Mouse (Mus musculus): ENCODE measurements at regions not wholly inside any gene's neighbourhood (a gene's known extent, or its start where the extent isn't known, plus 50 kb on each side); places are given as distances from the start of the nearest gene placed in this dataset.

DNA sequence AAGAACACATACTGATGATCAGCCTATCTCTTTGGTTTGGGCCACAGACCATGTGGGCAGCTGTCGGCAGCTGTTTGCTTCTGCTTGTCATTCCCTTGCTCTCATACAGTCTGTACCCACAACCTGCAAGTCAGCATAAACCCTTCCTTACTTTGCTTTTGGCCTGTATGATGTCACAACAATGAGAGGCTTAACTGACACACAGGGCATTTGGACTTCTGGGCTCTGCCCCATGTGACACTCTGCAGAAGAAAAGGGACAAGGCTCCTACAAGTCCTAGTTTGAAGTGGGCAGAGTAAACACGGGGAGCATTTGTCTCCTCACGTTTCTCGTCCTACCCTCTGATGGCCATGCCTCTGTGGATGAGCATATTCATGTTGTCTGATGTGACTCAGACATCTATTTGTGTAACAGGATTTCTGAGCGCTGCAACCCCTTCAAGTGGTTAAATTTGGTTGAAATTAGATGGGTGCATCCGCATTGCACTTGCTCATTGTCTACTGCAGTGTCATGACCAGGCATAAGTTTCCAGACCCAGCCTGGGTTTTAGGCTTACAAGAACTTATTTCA lies 87.6 kb upstream of the Cpeb4 start:
- no peak for DNase-seq

DNA sequence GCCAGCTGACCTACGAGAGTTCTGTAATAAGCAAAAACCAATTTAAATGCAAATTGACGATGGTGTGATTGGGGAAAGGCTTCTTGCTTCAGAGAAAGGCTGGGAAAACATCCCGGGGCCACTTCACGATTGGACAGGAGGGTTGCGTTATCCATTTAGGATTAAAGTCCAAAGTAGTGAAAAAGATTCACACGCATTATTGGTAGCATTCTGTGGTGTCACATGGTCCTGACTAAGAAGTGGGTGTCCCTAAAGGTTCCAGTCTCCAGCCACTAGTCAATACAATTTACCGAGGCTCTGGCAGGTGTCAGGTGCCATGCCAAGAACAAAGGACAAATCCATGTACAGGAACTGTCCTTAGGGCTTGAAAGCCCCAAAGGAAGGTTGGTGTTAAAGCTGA lies 86.9 kb upstream of the Cpeb4 start:
- DNase-seq: no peak

DNA sequence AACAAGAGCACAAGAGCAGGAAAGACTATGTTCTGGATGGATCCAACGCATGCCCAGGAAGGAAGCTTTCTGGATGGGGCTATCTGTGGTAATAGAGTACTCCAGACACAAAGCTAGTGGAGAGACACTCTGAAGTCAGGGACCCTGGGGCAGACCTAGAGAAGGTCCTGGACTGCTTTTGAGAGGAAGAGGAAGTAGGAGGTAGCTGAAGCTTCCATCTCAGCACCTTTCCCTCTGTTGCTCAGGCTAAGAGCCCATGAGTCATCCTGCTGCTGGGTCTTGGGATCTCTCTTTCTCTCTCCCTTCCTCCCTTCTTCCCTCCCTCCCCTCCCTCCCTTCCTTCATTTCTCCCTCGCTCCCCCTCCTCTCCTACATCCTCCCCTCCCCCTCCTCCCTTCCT lies 84.6 kb upstream of the Cpeb4 start:
- no peak for DNase-seq

DNA sequence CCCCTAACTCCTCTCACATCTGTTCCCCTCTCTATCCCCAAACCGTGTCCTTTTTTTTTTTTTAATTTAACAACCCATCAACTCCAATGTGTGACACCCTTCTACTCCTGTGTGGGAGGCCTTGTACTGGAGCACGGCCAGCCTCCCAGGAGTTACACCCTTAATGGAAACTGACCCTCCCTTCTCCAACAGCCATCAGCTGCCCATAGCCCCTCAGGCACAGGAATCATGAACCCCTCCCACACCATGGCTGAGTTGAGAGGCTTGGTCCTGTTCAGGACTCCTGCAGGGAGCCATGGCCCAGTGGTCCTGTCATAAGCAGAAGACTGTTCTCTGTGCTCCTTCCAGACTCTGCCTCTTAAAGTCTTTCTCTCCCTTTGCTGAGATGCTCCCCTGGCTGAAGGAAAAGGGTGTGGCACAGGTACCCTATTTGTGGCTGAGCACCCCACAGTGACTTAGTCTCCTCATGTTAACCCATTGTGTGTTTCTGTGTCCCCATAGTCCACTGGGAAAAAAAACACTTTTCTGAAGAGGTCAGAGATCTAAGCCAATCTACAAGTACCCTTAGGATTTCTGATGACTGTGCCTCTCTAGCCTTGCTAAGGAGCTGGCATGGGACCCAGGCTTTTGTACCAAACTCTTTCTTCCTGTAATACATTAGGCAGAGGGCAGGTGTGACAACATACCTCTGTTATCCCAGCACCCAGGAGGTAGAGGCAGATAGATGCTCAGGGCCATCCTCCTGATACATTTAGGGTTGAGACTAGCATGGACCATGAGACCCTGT lies 83.9 kb upstream of the Cpeb4 start:
- no peak for DNase-seq

DNA sequence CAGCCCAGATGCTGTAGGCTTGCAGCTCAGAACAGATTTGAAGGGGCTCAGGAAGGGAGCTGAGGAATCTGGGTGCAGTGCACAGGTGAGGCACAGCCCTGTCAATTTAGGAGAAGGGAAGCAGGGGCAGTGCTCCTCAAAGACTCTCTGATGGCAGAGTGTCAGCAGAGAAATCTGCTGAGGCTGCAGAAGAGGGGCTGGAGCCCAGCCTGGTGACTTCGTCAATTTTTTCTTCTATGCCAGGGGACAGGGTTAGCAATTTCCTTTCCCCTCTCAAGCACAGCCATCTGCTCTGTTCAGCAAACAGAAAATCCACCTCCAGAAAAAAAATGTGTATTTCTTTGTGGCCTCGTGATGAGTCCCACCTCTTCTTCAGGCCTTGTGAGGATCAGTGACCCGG lies 82.0 kb upstream of the Cpeb4 start:
- DNase-seq: peak in 1 of 2 experiments; percentile 49

DNA sequence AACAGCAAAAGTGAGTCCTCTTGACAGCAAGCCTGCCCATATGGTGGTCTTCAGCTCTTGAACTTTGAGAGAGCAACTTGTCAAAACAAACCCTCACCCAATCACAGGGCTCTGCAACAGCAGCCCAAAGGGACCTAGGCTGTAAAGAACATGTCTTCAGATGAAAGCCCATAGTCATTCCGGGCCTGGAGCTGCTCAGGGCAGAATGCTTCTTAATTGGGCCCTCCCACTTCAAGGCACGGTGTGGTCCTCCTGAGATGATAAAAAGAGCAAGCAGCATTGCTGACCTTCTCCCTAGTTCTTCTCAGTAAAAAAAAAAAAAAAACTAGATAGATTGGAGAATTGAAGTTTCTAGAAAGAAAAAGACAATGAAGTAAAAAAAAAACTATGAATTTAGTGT lies 80.7 kb upstream of the Cpeb4 start:
- no peak for DNase-seq

DNA sequence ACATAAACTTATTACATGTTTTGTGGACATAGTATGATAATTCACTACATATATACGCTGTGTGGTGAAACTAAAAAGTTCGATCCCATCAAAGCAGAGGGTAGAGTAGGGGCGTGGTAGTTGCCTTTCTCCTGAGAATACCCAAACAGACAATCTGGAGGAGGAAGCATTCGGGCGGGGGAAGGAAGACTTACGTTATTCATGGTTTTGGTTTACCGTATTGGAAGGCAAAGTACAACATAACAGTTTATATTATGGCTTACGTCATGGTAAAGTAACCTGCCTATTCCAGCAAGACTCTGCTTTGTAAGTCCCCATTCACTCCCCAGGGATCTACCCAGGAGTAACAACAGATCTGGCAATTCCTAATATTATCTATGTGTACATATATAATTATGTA lies 76.9 kb upstream of the Cpeb4 start:
- DNase-seq: no peak

DNA sequence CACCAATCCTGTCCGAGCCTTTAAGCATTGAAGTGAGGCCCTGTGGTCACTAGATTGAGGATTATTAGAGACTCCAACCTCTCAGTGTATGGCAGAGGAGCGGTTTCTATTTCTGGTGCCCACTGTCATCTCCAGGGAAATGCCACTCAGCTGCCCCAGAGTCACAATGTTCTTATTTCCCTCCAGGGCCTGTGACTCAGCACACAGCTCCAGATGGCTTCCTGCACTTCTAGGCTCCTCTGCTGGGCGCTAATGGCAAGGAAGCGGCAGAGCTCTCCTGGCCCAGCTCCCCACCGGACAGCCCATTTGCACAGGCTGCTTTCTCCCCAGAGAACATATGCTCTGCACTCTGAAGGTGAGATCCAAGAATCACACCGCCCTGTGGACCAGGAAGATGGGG lies 75.8 kb upstream of the Cpeb4 start:
- DNase-seq: peak; percentile 88 to 89

DNA sequence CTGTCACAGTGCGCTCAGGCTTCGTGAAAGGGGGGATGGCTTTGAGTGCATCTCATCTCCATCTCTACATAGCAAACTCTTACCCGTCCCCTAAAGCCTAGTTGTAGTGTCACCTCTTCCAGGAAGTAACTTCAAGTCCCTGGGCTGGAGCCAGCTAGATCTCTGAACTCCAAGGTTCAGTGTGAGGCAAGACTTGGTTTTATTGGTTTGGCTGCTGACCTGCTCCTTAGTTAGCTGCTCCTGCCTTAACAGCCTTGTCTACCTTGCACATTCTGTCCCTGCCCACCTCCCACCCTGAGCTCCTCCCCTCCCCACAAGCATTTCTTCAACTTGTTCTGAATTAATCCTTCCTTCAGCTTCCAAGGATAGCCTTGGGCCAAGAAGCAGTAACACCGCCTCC lies 70.4 kb upstream of the Cpeb4 start:
- no peak for DNase-seq

DNA sequence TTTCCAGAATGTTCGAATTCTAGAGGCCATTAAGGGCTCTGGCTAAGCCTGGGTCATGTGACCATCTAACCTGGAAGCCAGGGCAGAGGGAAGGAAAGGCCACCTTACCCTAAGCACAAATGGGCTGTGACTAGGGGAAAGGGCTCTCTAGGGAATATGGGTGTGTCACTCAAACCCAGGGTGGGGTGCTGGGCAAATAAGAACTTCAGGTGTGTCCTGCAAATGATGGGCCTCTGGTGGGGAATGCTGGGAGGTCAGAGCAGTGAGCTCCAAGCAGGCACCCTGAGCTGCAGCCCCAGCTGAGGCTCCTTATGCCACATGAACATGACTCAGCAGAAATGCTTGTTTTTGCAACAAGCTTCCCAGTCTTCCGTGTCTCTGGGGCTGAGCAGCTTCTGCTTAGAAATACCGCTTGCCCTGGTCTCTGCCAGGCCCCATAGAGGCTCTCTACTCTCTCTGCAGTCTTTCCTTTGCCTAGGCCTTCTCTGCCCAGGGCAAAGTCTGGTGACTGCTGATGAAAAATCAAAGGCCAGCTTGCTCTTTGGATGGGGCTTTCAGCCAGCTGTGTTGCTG lies 68.6 kb upstream of the Cpeb4 start:
- DNase-seq: no peak

DNA sequence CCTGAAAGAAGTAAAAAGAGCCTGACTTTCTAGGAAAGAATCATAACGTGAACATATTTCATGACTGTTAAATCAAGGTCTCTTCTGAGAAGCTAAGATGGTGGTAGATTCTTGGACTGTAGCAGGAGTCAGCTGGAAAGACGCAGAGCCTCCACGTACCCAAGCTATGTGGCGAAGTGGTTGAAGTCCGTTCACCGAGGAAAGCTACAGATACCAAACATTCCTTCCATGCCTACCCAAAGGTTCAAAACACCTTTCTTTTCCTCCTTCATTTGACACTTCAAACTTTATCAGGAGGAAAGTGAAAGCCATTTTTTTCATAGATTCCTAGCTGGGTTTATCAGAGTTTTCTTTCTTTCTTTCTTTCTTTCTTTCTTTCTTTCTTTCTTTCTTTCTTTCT lies 67.5 kb upstream of the Cpeb4 start:
- DNase-seq: no peak

DNA sequence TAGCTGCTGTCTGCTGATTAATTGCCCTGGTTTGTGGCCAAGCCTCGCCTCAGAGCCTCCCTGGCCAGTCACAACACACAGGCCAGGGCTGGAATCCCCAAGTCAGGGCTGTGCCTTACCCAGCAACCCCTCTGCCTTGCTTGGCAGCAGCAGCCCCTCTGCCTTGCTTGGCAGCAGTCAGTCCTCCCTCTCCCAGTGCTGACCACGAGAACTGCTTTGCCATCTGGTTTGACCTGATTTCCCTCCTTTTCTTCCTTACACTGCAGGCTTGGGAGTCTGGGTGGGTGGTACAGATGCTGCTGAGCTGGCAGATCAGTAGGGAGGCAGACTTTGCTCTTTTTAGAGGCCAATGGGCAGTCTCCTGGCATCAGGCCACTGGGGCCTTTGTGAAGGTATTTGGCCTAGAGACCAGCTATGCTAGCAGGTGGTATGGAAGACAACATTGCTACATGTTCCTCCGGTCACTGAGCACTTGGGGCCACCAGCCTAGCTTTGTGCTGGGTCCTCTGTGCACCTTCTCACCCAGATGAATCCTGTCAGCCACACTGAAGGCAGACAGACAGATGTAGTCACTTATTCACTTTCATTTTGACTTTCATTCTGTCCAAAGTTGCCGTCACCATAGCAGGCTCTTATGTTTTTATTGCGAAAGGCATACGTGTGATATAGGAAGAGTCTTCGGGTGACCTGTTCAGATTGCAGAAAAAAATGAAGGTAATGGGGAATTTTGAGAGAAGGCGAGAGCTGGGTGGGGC lies 64.4 kb upstream of the Cpeb4 start:
- DNase-seq: peak; percentile 67 to 68

DNA sequence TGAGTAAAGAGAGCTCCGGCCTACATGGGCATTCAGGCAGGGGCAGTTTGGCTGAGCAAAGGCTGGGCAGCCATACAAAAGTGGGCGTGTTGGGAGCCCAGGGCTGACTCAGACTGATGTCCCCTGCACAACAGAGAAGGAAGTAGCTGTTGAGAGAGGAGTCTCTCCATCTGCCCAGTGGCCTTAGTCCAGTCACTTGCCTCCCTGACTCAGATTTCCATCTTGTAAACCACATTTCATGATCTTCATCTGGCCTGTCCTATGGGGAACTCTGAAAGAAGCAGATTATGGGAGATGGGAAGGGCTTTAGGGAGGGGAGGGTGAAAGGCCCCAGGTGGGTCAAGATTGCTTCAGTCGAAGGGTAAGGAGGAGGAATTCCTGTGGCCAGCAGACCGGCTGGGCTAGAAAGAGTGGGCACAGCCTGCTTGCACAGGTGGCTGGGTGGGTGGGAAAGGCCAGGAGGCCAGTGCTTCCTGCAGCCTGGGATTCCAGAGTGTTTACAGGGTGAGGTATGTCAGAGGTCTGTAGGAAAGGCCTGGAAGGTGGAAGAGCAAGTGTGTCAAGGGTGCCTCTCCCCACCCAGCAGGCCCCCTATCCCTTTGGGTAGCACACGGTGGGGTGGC lies 63.7 kb upstream of the Cpeb4 start:
- DNase-seq: no peak

DNA sequence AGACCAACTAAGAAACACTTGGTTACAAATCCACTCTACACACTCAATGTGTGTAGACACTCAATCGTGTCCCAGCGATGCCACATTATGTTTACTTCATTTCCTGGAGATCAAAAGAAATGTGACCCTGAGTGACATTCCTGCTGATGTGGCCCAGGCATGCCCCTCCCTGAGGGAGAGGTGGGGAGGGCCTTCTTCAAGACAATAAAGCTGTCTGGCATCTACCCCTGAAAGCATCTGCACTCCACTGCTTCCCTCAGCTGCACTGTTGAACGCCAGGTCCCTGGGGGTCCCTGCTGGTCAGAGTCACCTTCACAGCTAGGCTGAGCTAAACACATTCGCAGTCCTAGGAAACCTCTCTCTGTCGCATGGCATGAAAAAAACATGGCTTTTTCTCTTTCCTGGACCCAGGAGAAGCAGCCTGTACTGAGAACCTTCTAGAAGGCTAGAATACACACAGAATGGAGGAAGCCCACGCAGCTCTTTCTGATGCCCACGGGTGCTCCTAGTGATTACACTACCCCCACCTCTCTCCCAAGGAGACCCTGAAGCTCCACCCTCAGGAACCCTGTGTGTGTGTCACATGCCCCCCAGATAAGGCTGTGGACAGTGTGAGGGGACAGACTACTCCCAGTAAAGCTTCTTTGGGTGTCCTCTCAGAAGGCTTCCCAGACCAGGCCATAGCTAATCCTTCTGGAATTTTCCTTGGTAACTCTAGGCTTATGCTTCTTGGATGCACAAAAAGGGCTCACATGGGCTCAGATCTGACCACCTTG lies 61.8 kb upstream of the Cpeb4 start:
- no peak for DNase-seq

DNA sequence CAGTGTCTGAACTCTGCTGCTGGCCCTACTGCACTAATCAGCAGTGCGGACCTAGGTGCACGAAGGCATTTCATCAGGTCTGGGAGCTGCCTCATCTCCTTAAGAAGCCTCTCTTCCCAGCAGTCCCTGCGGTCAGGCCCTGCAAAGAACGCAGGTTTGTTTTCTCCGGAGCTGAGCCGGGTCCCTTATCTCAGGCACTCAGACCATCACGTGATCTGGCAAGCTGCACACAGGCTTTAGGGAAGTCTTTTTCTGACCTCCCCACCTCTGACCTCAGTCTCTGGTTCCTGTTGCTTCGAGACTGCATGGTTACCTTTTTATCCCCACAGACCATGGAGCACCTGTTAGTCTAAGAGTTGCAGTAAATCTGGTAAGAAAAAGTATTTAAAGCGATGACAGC lies 59.8 kb upstream of the Cpeb4 start:
- no peak for DNase-seq

DNA sequence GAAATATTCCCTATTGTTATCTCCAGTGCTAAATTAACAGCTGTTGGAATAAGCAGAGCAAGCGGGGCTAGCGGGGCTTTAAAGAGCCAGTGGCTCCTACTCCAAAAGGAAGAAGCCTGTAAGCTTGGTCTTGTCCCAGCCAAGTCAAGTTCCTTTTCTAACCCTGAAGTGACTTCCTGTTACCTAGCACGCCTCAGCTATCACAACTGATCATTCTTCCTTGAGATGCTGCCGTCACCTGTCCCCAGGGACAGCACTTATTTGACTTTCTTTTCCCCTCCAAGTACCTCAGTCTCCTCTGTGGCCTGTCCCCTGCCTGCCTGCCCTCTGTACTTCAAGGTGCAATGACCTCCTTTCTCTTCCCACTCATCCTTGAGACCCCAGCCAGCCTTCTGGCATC lies 57.4 kb upstream of the Cpeb4 start:
- no peak for DNase-seq

DNA sequence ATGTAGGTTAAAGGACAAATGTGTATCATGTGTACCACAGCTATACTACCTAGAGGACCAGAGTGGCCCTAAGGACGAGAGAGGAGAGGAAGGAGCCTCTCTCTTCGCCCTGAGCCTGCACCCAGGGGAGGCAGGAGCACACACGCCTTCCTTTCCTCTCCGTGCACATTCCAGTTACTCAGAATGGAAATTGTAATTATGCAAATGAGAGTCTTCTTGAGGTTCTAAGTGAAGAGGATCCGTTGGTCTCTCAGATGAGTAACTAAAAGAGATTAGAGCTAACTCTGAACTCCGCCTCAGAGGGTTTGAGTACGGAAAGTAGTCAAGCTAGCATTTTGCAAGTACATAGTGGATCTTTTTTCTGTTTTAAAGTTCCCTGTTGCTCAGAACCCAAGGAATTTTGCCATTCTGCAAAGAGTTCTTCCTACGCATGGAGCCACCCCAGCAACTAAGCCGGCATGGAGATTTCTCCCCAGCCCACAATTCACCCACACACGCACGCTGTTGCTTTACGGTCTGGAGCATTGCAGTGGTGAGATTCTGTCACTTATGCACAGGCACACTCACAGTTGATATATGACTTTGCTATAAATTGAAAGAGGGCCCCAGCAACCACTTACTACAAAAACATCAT lies 56.0 kb upstream of the Cpeb4 start:
- no peak for DNase-seq

DNA sequence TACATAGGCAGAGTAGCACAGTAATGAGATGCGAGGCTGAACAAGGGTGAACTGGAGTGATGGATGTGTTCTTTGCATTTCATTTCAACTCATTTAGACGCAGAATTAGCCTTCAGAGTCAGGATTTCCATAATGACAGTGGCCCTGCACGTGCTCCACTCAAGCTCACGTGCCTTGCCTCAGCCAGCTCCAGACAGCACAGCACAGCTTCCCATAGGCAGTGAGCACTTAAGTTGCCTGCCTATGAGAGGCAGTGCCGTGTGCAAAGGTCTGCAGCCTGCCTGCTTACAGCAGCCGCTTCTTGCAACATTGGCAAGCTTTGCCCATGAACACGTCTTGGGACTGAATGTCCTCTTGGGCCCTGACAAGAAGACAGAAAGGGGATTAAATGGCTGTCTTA lies 54.0 kb upstream of the Cpeb4 start:
- no peak for DNase-seq

DNA sequence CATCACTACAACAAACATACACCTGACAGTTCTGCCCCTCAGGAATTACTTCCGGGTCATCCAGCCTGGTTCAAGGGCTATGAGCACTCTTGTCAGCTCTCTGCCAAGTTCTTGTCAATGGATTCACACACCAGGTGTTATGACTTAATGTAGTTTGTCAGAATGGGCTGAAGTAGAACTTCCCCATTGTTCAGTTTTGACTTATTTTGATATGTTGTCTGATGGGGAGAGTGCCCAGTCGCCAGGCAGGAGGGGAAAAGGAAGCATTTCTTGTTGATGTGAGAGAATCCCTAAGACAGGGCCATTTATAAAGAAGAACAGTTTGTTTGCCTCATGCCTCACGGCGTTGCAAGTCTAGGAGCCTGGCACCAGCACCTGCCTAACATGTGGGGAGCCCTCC lies 52.0 kb upstream of the Cpeb4 start:
- no peak for DNase-seq

DNA sequence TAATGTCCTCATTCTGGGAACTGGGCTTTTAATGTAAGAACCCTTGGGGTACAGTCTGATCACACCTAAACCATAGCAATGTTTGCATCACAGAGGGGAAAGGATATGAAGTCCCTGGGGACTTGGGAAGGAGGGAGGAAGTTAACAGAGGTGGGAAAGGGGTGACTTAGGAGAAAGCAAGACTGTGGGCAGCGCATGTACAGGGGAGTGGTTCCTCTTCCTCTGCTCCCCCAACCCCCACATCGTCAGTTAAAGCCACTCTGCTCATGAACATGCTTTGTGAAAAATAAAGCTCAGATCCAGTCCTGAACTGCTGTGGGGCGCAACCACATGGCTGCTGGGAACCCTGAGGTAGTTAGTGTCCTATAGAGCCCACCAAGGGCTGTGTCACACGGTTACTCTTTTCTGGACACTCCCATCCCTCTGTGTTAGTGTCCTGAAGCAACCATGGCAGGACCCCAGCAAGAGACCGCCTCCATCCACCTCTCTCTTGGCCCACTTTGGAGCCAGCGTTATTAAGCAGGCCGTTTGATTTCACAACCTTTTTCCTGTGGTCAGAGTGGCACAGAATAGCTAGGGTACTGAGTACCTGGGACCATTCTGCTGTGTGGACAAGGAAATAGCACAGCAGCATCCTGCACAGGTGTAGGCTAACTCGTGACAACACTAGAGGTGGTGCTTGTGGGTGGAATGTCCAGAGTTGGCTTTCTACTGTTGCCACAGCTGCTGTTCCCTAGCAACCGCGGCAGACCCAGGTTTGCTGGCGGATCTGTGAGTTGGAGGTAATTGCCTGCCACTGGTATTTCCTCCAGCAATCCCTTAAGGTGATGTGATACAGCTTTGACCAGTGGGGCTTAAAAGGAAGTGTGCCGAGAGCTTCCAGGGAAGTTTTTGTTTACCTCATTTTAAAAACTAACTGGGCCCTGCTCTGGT lies 50.3 kb upstream of the Cpeb4 start:
- no peak for DNase-seq
